Mouse (Mus musculus) Patski (cell line): ENCODE results near the gene Scd2. TPM values are rescaled to one million over a fixed set of nuclear protein-coding genes. Genes with fewer than 3 reads are reported as not detected.

Experiments
- ATAC-seq: fragments of 100-300 bp; one replicate; pipeline ENCODE4 v1.8.0; 2021
- CTCF ChIA-PET: fragments of 350-600 bp; sonication (Branson Sonifier 250); formaldehyde crosslinking; loops from one replicate; lab custom pipeline; 2022; ENCODE audit warnings: inconsistent platforms; lab: Charles Lee
- POLR2A ChIA-PET: fragments of 350-600 bp; sonication (Branson Sonifier 250); formaldehyde crosslinking; loops from one replicate; lab custom pipeline; 2022; ENCODE audit warnings: antibody characterized with exemption, inconsistent platforms; lab: Charles Lee
- DNase-seq: peaks from one replicate; pipeline ENCODE4 v3.0.0-alpha.2; 2011; ENCODE audit warnings: low read depth, low spot score
- H3K27me3 ChIP-seq: fragments of 371-371 bp; one replicate; pipeline ENCODE4 v1.5.1; 2021
- CTCF ChIP-seq: fragments of 100-300 bp; IDR thresholded peaks from one replicate; pipeline ENCODE4 v1.5.1; 2021
- in situ Hi-C: fragments of 300-500 bp; cut with MboI; formaldehyde crosslinking; loops from 3 replicates; pipeline ENCODE4 v1.11.1; 2018; ENCODE audit warnings: low pct_unique_long_range_greater_than_20kb, mixed read lengths
- polyA plus RNA-seq: library from polyadenylated mRNA; unstranded; gene quantifications from one replicate; pipeline ENCODE4 v1.2.3, GENCODE M21; 2021

Scd2 gene
- polyA plus RNA-seq, 1 experiment from 2014 or later: 152 TPM

- no peak for TF ChIP-seq CTCF
Observed at GRCm38 (mm10) chr19:44333991-44334390, 40.5 kb downstream of the Scd2 start.

DNA sequence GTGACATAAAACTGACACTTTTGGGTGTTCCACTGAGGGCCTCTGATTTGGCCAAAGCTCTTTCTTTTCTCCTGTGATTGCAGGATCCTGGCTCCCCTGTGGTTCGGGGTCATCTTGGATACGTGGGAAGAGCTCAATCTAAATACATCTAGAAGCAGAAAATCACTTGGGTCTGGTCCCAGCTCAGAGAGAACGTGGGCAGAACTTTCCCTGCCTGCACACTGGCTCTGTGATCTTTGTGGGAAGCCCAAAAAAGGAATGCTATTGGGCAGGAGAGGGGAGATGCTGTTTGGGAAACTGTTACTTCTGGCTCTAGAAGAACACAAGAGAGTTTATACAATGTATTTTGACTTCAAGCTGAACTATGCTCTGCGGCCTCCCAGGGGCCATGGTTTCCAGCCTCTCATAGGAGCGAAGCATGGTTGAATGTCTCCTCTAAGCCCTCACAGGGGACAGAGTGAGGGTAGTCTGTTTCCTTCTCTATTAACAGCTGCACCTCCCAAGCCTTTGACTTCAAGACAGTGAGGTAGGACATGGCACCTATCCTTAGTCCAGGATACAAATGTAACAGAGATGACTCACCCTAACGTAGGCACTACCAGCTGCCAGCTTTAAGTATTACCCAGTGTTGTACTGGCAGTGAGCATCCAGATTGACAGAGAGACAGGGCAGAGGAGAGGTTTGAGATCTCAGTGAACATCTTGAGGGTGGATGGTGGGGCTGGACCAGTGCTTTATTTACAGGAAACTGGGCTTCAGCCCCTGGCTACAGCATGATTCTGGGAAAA is 42.6 kb downstream of the Scd2 start:
- no peaks in the 10 kb centered on the region for H3K27me3 ChIP-seq
- no peak for TF ChIP-seq CTCF
- DNase-seq (no peak), ATAC-seq (no peak)
- ChIA-PET CTCF (no interaction called here), POLR2A (no interaction called here)
- in situ Hi-C loops: no loop called here

More at GRCm38 (mm10) chr19:44333991-44334390, 40.5 kb downstream of the Scd2 start:
- CTCF ChIA-PET: no interaction called here
- ATAC-seq: no peak
- POLR2A ChIA-PET: no interaction called here
- in situ Hi-C loops: no loop called here
- DNase-seq: no peak
- H3K27me3 ChIP-seq: no peaks in the 10 kb centered on the region

GRCm38 (mm10) chr19:44349689-44350088 is 56.2 kb downstream of the Scd2 start:
- DNase-seq: no peak
- CTCF ChIA-PET: no interaction called here
- ATAC-seq: no peak
- in situ Hi-C loops: no loop called here
- TF ChIP-seq CTCF: no peak
- peaks cover 5% of the 10 kb centered on the region for H3K27me3 ChIP-seq
- POLR2A ChIA-PET: no interaction called here

DNA sequence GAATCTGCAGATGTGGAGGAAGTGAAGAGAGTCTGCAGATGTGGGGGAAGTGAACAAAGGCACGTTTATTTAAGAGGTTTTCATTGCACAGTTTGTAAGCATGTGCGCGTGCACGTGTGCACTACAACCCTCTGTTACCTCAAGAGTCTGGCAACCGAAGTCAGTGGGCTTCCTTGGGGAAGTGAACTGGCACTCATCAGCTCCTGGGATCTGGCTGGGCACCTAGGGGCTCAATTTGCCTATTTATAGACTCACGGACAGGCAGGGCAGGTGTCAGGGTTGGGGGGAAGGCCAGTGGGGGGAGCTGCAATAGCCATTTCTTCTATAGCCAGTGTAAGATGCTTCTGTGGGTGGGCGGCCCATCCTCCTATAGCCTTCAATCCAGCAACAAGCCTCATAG is 58.3 kb downstream of the Scd2 start:
- no peak for ATAC-seq
- POLR2A ChIA-PET: no interaction called here
- CTCF ChIA-PET: no interaction called here
- no peak for DNase-seq
- peaks cover 4% of the 10 kb centered on the region for H3K27me3 ChIP-seq
- in situ Hi-C loops: no loop called here
- no peak for TF ChIP-seq CTCF

Other genes with a start within 250 kb of the Scd2 start
- gene Erlin1, start 223.9 kb upstream of the Scd2 start, polyA plus RNA-seq: 32.6 TPM
- 62.1 TPM for gene Chuk, start 186.2 kb upstream of the Scd2 start, polyA plus RNA-seq
- 21.9 TPM for gene Cwf19l1, start 157.8 kb upstream of the Scd2 start, polyA plus RNA-seq
- 71.1 TPM for gene Bloc1s2, start 147.2 kb upstream of the Scd2 start, polyA plus RNA-seq
- 0.03 TPM for gene Pkd2l1, start 101.2 kb upstream of the Scd2 start, polyA plus RNA-seq
- 0.05 TPM for gene Scd3, start 90.4 kb upstream of the Scd2 start, polyA plus RNA-seq
- 0.09 TPM for gene Scd4, start 39.4 kb downstream of the Scd2 start, polyA plus RNA-seq
- 2.4 TPM for gene Scd1, start 114.2 kb downstream of the Scd2 start, polyA plus RNA-seq
- gene Wnt8b, start 199.8 kb downstream of the Scd2 start, polyA plus RNA-seq: 0.15 TPM